Mouse (Mus musculus): ENCODE results near the gene Pik3r3. TPM values are rescaled to one million over a fixed set of nuclear protein-coding genes. Genes with fewer than 3 reads are reported as not detected.

Pik3r3 gene
- total and polyA plus RNA-seq, 2 experiments from 2014 or later, result 37.8 to 39.8 TPM

GRCm38 (mm10) chr4:116219056-116219455 is 2.4 kb upstream of the Pik3r3 start:
- DNase-seq (ENCODE audit: low spot score) (no peak), ATAC-seq (no peak)
- TF ChIP-seq CTCF (IDR thresholded peaks at IDR 0.05; ENCODE audit: low read depth), result no peak

GRCm38 (mm10) chr4:116220071-116220650 is 1.3 kb upstream of the Pik3r3 start:
- H3K4me1 ChIP-seq (ENCODE audit: insufficient read depth, low read length), result no peaks in the 10 kb centered on the region; the same call in 1 of the 2 replicates
- H3K4me3 ChIP-seq (ENCODE audit: low read length), result peak overlapping the region; percentile 86
- H3K36me3 ChIP-seq (ENCODE audit: insufficient read depth, low read length), result no peaks in the 10 kb centered on the region
- peak overlapping the region; percentile 68 for H3K4me2 ChIP-seq (ENCODE audit: low read depth, low read length)
- H3K27me3 ChIP-seq (ENCODE audit: insufficient read depth, low read length), result no peaks in the 10 kb centered on the region
- H3K9me3 ChIP-seq (ENCODE audit: low read length), result no peaks in the 10 kb centered on the region
- H3K9ac ChIP-seq (replicated peaks; ENCODE audit: low read length), result peak overlapping the region; percentile 83
- ATAC-seq, result no peak
- no peak for TF ChIP-seq CTCF (IDR thresholded peaks at IDR 0.05; ENCODE audit: low read depth)
- DNase-seq (ENCODE audit: low spot score), result peak; percentile 6
- peak overlapping the region; percentile 99 for H3K27ac ChIP-seq
- WGBS, result 3% methylated on average over 6 of the region's 6 CpGs

More at GRCm38 (mm10) chr4:116219056-116219455, 2.4 kb upstream of the Pik3r3 start:
- 81% methylated on average over 1 of the region's 1 CpGs for WGBS
- Histone ChIP-seq H3K4me1 (ENCODE audit: insufficient read depth, low read length) (no peaks in the 10 kb centered on the region; the same call in 1 of the 2 replicates), H3K27me3 (ENCODE audit: insufficient read depth, low read length) (no peaks in the 10 kb centered on the region), H3K4me2 (ENCODE audit: low read depth, low read length) (no peak overlapping the region), H3K9ac (replicated peaks; ENCODE audit: low read length) (no peak overlapping the region), H3K4me3 (ENCODE audit: low read length) (no peak overlapping the region), H3K9me3 (ENCODE audit: low read length) (no peaks in the 10 kb centered on the region), H3K36me3 (ENCODE audit: insufficient read depth, low read length) (no peaks in the 10 kb centered on the region), H3K27ac (no peak overlapping the region)

- ATAC-seq (no peak), DNase-seq (ENCODE audit: low spot score) (no peak)
Observed at GRCm38 (mm10) chr4:116220780-116221139, 658 bp upstream of the Pik3r3 start.

GRCm38 (mm10) chr4:116221996-116222842 is 801 bp downstream of the Pik3r3 start:
- peak; percentile 44 for DNase-seq (ENCODE audit: low spot score)
- TF ChIP-seq CTCF (IDR thresholded peaks at IDR 0.05; ENCODE audit: low read depth), result no peak
- peak overlapping the region; percentile 86 for H3K4me3 ChIP-seq (ENCODE audit: low read length)
- under 1% methylated on average over 23 of the region's 23 CpGs for WGBS
- no peaks in the 10 kb centered on the region for H3K9me3 ChIP-seq (ENCODE audit: low read length)
- ATAC-seq, result no peak
- H3K4me2 ChIP-seq (ENCODE audit: low read depth, low read length), result peak overlapping the region; percentile 68
- peak overlapping the region; percentile 99 for H3K27ac ChIP-seq
- no peaks in the 10 kb centered on the region; the same call in 1 of the 2 replicates for H3K4me1 ChIP-seq (ENCODE audit: insufficient read depth, low read length)
- H3K9ac ChIP-seq (replicated peaks; ENCODE audit: low read length), result peak overlapping the region; percentile 83
- H3K27me3 ChIP-seq (ENCODE audit: insufficient read depth, low read length), result no peaks in the 10 kb centered on the region
- no peaks in the 10 kb centered on the region for H3K36me3 ChIP-seq (ENCODE audit: insufficient read depth, low read length)

More at GRCm38 (mm10) chr4:116220780-116221139, 658 bp upstream of the Pik3r3 start:
- no peaks in the 10 kb centered on the region for H3K36me3 ChIP-seq (ENCODE audit: insufficient read depth, low read length)
- no peaks in the 10 kb centered on the region for H3K9me3 ChIP-seq (ENCODE audit: low read length)
- H3K27me3 ChIP-seq (ENCODE audit: insufficient read depth, low read length), result no peaks in the 10 kb centered on the region
- H3K4me3 ChIP-seq (ENCODE audit: low read length), result peak overlapping the region; percentile 86
- H3K27ac ChIP-seq, result peak overlapping the region; percentile 99
- TF ChIP-seq CTCF (IDR thresholded peaks at IDR 0.05; ENCODE audit: low read depth), result no peak
- WGBS, result 0% methylated on average over 25 of the region's 26 CpGs
- H3K4me1 ChIP-seq (ENCODE audit: insufficient read depth, low read length), result no peaks in the 10 kb centered on the region; the same call in 1 of the 2 replicates
- H3K9ac ChIP-seq (replicated peaks; ENCODE audit: low read length), result peak overlapping the region; percentile 83
- peak overlapping the region; percentile 68 for H3K4me2 ChIP-seq (ENCODE audit: low read depth, low read length)

- no peak for TF ChIP-seq CTCF (IDR thresholded peaks at IDR 0.05; ENCODE audit: low read depth)
- Histone ChIP-seq H3K9ac (replicated peaks; ENCODE audit: low read length) (peak overlapping the region; percentile 83), H3K36me3 (ENCODE audit: insufficient read depth, low read length) (no peaks in the 10 kb centered on the region), H3K4me2 (ENCODE audit: low read depth, low read length) (peak overlapping the region; percentile 68), H3K4me1 (ENCODE audit: insufficient read depth, low read length) (no peaks in the 10 kb centered on the region; the same call in 1 of the 2 replicates), H3K27me3 (ENCODE audit: insufficient read depth, low read length) (no peaks in the 10 kb centered on the region), H3K27ac (peak overlapping the region; percentile 99), H3K9me3 (ENCODE audit: low read length) (no peaks in the 10 kb centered on the region), H3K4me3 (ENCODE audit: low read length) (peak overlapping the region; percentile 86)
- peak; percentile 14 for DNase-seq (ENCODE audit: low spot score)
- no peak for ATAC-seq
- 1% methylated on average over 6 of the region's 6 CpGs for WGBS
Observed at GRCm38 (mm10) chr4:116222843-116223119, 1.4 kb downstream of the Pik3r3 start.

GRCm38 (mm10) chr4:116243377-116243776 is 22.0 kb downstream of the Pik3r3 start:
- H3K4me1 ChIP-seq (ENCODE audit: insufficient read depth, low read length), result no peaks in the 10 kb centered on the region
- H3K4me3 ChIP-seq (ENCODE audit: low read length), result no peak overlapping the region
- no peaks in the 10 kb centered on the region for H3K36me3 ChIP-seq (ENCODE audit: insufficient read depth, low read length)
- no peaks in the 10 kb centered on the region for H3K9me3 ChIP-seq (ENCODE audit: low read length)
- no peak for DNase-seq (ENCODE audit: low spot score)
- no peak overlapping the region for H3K9ac ChIP-seq (replicated peaks; ENCODE audit: low read length)
- 85% methylated on average over 3 of the region's 3 CpGs for WGBS
- H3K27ac ChIP-seq, result no peak overlapping the region
- no peak overlapping the region for H3K4me2 ChIP-seq (ENCODE audit: low read depth, low read length)
- TF ChIP-seq CTCF (IDR thresholded peaks at IDR 0.05; ENCODE audit: low read depth), result no peak
- H3K27me3 ChIP-seq (ENCODE audit: insufficient read depth, low read length), result no peaks in the 10 kb centered on the region
- no peak for ATAC-seq

- H3K27ac ChIP-seq, result no peak overlapping the region
- H3K9ac ChIP-seq (replicated peaks; ENCODE audit: low read length), result no peak overlapping the region
- no peaks in the 10 kb centered on the region for H3K4me1 ChIP-seq (ENCODE audit: insufficient read depth, low read length)
- no peak overlapping the region for H3K4me2 ChIP-seq (ENCODE audit: low read depth, low read length)
- WGBS, result 81% methylated on average over 2 of the region's 2 CpGs
- no peaks in the 10 kb centered on the region for H3K27me3 ChIP-seq (ENCODE audit: insufficient read depth, low read length)
- no peak for DNase-seq (ENCODE audit: low spot score)
- TF ChIP-seq CTCF (IDR thresholded peaks at IDR 0.05; ENCODE audit: low read depth), result no peak
- H3K4me3 ChIP-seq (ENCODE audit: low read length), result no peak overlapping the region
- H3K9me3 ChIP-seq (ENCODE audit: low read length), result no peaks in the 10 kb centered on the region
- no peaks in the 10 kb centered on the region for H3K36me3 ChIP-seq (ENCODE audit: insufficient read depth, low read length)
- no peak for ATAC-seq
Observed at GRCm38 (mm10) chr4:116244240-116244639, 22.8 kb downstream of the Pik3r3 start.

All from hindbrain, postnatal 0 days (tissue).